Mouse (Mus musculus): Measurements from ENCODE around the gene Draxin. TPM values are rescaled to one million over a fixed set of nuclear protein-coding genes. Genes with fewer than 3 reads are reported as not detected.

Draxin gene
- polyA plus RNA-seq (2012) = 0.04 and 0.10 TPM in 2 replicates

DNA sequence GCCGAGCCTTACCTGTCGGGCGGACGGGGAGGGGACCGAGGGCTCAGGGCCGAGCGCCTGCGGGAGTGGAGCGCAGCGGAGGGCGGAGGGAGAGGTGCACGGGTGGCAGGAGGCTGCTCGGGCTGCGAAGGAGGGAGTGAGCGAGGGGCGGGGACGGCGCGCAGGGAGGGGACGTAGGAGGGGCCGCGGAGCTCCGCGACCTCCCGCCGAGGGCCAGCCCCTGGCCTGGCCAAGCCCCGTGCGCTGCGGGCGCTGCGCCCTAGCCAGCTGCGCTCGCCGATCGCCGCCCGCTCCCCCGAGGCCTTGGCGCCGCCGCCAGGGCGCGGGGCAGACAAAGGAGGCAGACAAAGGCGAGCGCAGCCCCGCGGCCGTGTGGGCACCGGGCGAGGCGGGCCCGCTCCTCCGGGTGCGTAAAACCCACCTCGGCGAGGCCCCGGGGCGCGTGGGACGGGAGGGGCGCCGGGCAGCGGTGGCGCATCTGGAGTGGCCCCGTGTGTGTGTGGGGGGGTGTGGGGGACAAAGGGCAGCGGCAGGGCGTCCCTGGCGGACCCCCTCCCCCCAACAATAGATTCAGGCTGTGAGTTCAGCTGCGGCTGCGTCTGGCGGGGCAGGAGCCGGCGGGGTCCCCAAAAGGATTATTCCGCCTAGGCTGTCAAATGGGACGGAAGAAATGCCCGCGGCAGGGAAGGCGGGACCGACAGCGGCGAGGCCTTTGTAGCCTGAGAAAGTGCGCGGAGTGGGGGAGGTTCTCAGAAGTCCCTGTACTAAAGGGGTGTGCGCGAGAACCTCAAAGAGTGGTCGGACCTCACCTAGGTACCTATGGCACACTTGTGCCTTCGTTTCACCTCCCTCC lies at the start of gene Draxin:
Draxin (minus strand) TSS at position 138 of the 853 bp plus-strand sequence.

DNA sequence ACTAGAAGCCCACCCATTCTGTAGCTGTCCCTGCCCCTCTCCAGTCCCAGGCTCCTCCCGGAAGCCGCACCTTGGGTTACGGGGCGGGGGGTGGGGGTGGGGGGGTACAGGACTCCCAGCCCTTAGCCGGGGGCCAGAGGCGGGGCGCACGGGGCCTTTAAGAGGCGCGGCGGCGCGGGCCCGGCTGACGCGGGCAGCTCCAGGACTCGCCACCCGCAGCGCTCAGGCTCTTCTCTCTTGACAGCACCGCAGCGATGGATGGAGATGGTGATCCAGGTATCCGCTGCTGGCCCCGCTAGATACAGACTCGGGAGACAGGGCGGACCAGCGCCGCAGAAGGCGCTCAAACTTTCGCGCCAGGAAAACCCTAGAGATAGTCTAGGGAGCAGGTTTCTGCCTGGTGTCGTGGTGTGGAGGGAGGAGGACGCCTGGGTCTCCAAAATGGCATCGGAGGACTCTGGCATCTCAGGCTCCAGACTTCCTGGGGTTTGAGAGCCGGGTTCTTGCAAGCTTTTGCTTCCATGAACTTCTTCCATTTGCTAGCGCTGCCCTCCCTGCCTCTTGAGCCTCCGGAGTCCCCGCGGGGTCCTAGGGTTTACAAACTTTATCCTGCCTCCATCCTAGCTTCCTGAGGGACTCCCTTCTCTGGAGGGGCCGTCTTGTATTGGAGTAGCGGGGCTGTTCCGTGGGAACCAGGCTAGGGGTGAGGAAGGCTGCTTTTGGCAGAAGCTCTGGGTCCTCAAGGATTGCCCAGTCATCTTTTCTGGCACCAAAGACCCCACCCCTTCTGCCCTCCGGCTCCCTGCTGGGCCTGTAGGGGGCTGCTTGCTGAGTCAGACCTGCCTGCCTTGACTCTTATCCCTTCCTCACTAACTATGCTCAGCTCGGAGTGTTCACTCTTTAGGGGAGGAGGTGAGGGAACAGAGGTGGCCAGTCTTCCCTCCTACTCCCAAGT lies 30.2 kb upstream of the Draxin start, which contains the start of the genes Fbxo44 and Fbxo2:
Fbxo44 (minus strand) TSS at position 47 of the 955 bp plus-strand sequence.
Fbxo2 (plus strand) TSS at position 186 of the 955 bp plus-strand sequence.

DNA sequence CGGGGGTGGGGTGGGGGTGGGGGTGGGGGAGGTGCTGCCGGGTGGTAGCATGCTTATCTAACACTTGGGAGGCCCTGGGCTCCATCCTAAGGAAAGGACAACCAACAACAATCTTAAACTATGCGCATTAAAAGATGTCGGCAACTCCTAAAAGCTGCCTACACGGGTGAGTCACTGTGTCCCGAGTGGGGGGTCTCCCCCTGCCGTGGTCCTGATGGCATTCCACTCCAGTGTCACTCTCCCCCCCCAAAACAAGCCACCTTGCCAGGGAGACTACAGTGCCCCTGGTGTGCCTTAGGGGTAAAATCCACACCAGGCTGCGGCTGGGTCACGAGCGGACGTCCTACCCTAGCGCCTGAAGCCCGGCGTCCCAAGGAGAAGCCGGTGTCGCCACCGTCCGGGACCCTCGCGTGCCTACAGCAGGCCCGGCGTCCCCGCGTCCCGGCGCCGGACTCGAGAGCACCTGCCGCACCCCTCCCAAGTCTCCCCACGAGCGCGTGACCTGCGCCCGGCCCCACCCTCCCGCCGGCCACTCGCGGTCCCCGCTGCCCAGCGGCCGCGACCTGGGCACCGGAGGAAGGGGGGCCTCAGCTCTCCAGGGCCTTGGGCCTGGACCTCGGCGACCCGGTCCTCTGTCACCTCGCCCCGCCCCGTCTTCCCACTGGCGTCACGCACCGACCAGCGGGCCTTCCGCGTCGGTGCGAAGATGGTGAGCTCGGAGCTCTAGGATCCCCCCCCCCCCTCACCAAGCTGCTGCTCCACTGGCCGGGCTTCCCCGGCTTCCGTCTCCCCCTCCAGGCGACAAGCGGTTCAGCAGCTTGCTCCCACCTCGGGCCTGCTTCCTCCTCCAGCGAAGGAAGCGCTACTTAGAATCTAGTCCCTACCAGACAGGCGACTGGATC lies 21.0 kb upstream of the Draxin start, which contains the start of gene Fbxo6:
Fbxo6 (minus strand) TSS at position 874 of the 902 bp plus-strand sequence.

DNA sequence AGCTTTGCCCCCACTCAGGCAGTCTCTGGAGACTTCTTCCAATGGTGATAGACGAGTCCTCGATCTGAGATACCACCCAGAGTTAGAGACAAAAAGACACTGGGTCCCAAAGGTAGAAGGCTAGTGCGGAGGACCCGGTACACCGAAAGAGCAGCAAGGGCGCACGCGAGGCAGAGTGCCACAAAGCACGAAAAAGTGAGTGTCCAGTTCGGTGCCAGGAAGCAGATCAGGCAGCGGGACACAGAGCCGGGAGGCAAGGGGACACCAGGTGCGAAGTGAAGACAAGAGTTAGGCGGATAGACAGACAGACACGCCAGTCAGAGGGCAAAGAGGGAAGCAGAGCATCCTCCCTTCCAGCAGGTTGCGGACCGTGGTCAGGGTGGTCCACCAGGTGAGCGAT lies 365 bp downstream of the Draxin start, which contains the start of gene Mad2l2:
Mad2l2 (plus strand) TSS at position 252 of the 400 bp plus-strand sequence.

DNA sequence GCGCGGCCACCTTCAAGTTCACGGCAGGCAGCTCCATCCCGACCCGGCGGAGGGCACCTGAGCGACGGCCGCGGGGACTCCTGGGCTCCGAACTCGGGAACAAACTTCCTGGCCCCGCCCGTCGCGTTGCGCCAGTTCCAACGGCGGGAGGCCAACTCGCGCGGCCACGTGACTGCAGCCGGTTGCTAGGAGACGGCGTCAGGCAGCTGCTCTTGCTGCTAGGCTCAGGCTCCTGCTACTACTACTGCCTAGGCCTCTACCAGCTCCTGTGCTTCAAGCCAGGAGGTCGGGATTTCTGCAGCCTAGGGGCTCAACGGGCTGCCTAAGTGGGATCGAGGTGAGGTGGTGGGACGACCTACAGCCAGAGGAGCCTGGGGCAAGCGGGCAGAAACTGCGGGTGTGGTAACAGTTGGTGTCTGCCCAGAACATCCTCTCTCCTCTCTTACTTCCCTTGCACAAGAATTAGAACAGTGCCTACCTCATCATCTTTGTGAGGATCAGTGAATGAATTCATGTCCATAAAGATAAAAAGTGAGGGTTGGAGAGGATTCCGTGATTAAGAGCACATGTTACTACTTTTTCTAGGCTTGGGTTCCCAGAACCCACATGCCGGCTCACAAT lies 42.5 kb downstream of the Draxin start, which contains the start of gene Agtrap:
Agtrap (minus strand) TSS at position 125 of the 621 bp plus-strand sequence.

Other genes with a start within 250 kb of the Draxin start
- gene Mfn2, start 226.0 kb downstream of the Draxin start, polyA plus RNA-seq (2012) = 23.8 and 25.0 TPM in 2 replicates
- gene Plod1, start 193.9 kb downstream of the Draxin start, polyA plus RNA-seq (2012) = 7.7 and 10.8 TPM in 2 replicates
- 106 and 121 TPM in 2 replicates for gene 2510039O18Rik, start 189.8 kb downstream of the Draxin start, polyA plus RNA-seq (2012)
- gene Nppb, start 144.9 kb downstream of the Draxin start, polyA plus RNA-seq (2012) = not detected in 2 replicates
- not detected in 2 replicates for gene Nppa, start 130.0 kb downstream of the Draxin start, polyA plus RNA-seq (2012)
- 2.4 and 3.4 TPM in 2 replicates for gene Clcn6, start 91.9 kb downstream of the Draxin start, polyA plus RNA-seq (2012)
- gene Mthfr, start 91.6 kb downstream of the Draxin start, polyA plus RNA-seq (2012) = 6.8 and 8.6 TPM in 2 replicates
- gene Agtrap, start 42.7 kb downstream of the Draxin start, polyA plus RNA-seq (2012) = 14.0 and 17.8 TPM in 2 replicates
- gene Mad2l2, start 314 bp downstream of the Draxin start, polyA plus RNA-seq (2012) = 22.5 and 23.9 TPM in 2 replicates
- gene Fbxo6, start 21.4 kb upstream of the Draxin start, polyA plus RNA-seq (2012) = 18.9 and 19.8 TPM in 2 replicates
- gene Fbxo44, start 29.8 kb upstream of the Draxin start, polyA plus RNA-seq (2012) = 4.3 and 6.0 TPM in 2 replicates
- 0.13 and 0.15 TPM in 2 replicates for gene Fbxo2, start 29.9 kb upstream of the Draxin start, polyA plus RNA-seq (2012)
- gene Disp3, start 157.3 kb upstream of the Draxin start, polyA plus RNA-seq (2012) = not detected in 2 replicates